Mouse (Mus musculus): Measurements from ENCODE around the gene Phf12. TPM values are rescaled to one million over a fixed set of nuclear protein-coding genes. Genes with fewer than 3 reads are reported as not detected.

Gene Phf12
- polyA plus RNA-seq (2017; shearing (Covaris generic)): 55.7 TPM

DNA sequence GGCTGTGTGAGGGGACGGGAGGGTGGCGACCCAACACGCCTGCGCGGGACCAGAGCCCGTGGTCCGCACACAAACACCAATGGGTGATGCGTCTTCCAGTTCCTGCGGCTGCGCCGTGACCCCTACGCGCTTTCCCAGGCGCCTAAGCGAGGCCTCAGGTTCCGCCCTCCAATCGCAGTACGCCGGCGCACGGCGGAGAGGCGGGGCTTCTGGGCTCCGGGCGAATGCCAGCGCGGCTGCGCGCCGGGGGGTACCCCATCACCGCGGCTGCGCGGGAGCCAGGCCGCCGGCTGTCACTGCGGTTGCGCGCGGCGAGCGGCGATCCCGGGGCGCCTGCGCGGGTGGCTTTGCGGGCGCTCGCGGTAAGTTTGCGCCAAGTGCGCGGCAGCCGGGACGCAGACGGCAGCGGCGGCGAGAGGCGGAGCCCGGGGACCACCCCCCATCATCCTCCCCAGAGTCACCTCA, at the start of gene Phf12:
Gene Phf12 (plus strand): TSS at position 314 of the 465 bp plus-strand sequence.

DNA sequence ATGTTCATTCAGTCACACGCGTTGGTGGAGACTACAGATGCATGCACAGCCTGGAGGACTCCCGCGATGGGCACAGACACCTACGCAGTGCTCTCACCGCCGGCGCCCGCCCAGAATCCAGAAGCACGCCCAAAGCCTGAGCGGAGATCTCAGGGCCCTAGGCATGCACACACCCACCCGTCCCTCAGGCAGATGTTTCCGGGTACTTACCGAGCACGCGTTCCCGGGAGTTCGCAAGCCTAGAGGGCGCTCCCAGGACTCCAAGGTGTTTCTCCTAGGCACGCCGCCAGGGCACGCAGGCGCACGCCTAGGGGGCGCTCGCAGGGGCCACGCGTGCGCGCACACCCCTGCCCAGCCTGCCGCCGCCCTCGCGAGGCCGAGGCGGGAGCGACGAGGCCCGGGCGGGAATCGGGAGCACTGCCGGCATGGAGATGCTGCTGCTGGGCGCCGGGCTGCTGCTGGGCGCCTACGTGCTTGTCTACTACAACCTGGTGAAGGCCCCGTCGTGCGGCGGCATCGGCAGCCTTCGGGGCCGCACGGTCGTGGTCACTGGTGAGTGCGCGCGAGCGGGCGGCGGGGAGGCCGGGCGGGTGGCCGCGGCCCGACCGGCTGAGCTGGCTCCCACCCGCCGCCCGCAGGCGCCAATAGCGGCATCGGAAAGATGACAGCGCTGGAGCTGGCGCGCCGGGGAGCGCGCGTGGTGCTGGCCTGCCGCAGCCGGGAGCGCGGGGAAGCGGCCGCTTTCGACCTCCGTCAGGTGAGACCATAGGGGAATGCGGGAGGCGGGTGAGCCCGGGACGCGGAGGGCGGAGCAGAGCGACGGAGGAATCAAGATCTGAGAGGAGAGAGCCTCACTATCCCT, 49.6 kb downstream of the Phf12 start, which contains the start of gene Dhrs13:
Gene Dhrs13 (plus strand): TSS at position 334 of the 862 bp plus-strand sequence.

DNA sequence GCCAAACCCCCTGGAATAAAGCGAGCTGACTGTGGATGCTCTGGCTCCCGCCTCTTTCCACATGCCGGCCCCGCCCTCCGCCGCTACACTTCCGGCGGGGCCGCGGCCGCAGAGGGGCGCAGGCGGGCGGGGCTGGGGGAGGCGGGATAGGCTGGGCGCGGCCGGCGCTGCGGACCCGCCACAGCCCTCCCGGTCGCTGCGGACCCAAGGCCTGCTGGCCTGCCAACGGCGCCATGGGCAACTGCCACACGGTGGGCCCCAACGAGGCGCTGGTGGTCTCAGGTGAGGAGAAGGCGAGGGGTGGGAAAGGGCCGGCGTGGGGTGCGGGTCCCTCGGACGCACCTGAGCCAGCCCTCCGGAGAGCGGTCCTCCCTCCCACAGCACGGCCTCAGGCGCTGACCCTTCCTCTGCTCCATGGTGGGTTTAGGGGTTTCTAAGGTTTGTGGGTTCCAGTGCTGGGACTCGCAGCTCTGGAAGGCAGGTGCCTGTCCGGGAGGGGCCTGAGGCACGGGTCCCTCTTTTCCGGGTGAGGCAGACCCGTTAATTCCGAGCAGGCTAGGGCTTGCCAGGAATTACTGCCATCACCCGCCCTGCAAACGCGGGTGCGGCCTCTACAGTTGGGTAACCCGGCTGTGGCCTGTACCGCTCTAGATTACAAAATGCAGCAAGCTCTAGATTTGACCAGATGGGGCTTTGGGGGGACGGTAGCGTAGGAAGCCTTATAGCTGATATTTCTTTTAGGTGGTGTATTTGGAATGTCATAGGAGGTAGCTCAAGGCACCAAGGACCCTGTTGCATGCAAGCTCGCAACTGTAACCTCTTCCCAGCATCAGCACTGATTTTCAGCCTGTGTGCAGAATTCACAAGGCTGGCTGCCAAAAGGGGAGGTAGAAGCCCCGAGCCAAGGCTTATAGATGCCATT, 55.5 kb downstream of the Phf12 start, which contains the start of gene Flot2:
Gene Flot2 (plus strand): TSS at position 101 of the 922 bp plus-strand sequence.

Other genes with a start within 250 kb of the Phf12 start
- 63.1 TPM for gene Myo18a, start 219.5 kb upstream of the Phf12 start, polyA plus RNA-seq (2017; shearing (Covaris generic))
- gene Gm10277, start 195.0 kb upstream of the Phf12 start, polyA plus RNA-seq (2017; shearing (Covaris generic)): 0.41 TPM
- 1.2 TPM for gene Pipox, start 88.7 kb upstream of the Phf12 start, polyA plus RNA-seq (2017; shearing (Covaris generic))
- not detected for gene Sez6, start 52.0 kb upstream of the Phf12 start, polyA plus RNA-seq (2017; shearing (Covaris generic))
- 4.3 TPM for gene Dhrs13, start 49.5 kb downstream of the Phf12 start, polyA plus RNA-seq (2017; shearing (Covaris generic))
- 48.0 TPM for gene Flot2, start 55.2 kb downstream of the Phf12 start, polyA plus RNA-seq (2017; shearing (Covaris generic))
- gene Eral1, start 97.6 kb downstream of the Phf12 start, polyA plus RNA-seq (2017; shearing (Covaris generic)): 35.7 TPM
- gene Fam222b, start 111.9 kb downstream of the Phf12 start, polyA plus RNA-seq (2017; shearing (Covaris generic)): 19.3 TPM
- gene Traf4, start 182.8 kb downstream of the Phf12 start, polyA plus RNA-seq (2017; shearing (Covaris generic)): 50.3 TPM
- gene Nek8, start 193.9 kb downstream of the Phf12 start, polyA plus RNA-seq (2017; shearing (Covaris generic)): 14.4 TPM
- gene Tlcd1, start 194.0 kb downstream of the Phf12 start, polyA plus RNA-seq (2017; shearing (Covaris generic)): 3.9 TPM
- gene Rpl23a, start 200.8 kb downstream of the Phf12 start, polyA plus RNA-seq (2017; shearing (Covaris generic)): 1,420 TPM
- gene Rab34, start 205.7 kb downstream of the Phf12 start, polyA plus RNA-seq (2017; shearing (Covaris generic)): 0.47 TPM
- 0.18 TPM for gene Proca1, start 210.6 kb downstream of the Phf12 start, polyA plus RNA-seq (2017; shearing (Covaris generic))

Measured in CD4-positive, CD25-positive, alpha-beta regulatory T cell (primary cell).